Mouse (Mus musculus) embryonic facial prominence, embryonic 13.5 days (tissue): ENCODE results near the gene Pm20d2. TPM values are rescaled to one million over a fixed set of nuclear protein-coding genes. Genes with fewer than 3 reads are reported as not detected.

ENCODE experiments used
- ATAC-seq: fragments of 200-750 bp; cut with Nextera tagmentation; 2 replicates; pipeline ENCODE4 v1.8.0; 2017; ENCODE audit warnings: low read depth; ENCODE audit not compliant: insufficient number of reproducible peaks, insufficient read depth, low FRiP score, low TSS enrichment
- H3K27ac ChIP-seq: fragments of 300-500 bp; sonication (generic); 2 replicates; pipeline ENCODE4 v1.5.1; 2015; ENCODE audit warnings: moderate library complexity, mild to moderate bottlenecking, inconsistent platforms
- H3K27me3 ChIP-seq: fragments of 300-500 bp; sonication (generic); 2 replicates; pipeline ENCODE4 v1.6.1; 2015; ENCODE audit warnings: mild to moderate bottlenecking, inconsistent platforms
- H3K36me3 ChIP-seq: fragments of 300-500 bp; sonication (generic); 2 replicates; pipeline ENCODE4 v1.6.1; 2015; ENCODE audit warnings: mild to moderate bottlenecking, inconsistent platforms
- H3K4me1 ChIP-seq: fragments of 300-500 bp; sonication (generic); 2 replicates; pipeline ENCODE4 v1.6.1; 2015; ENCODE audit warnings: inconsistent platforms
- H3K4me2 ChIP-seq: fragments of 300-500 bp; sonication (generic); 2 replicates; pipeline ENCODE4 v1.6.1; 2015; ENCODE audit warnings: moderate library complexity, mild to moderate bottlenecking, inconsistent platforms
- H3K4me3 ChIP-seq: fragments of 300-500 bp; sonication (generic); 2 replicates; pipeline ENCODE4 v1.5.1; 2015; ENCODE audit warnings: mild to moderate bottlenecking, inconsistent platforms
- H3K9ac ChIP-seq: fragments of 300-500 bp; sonication (generic); 2 replicates; pipeline ENCODE4 v1.6.1; 2015; ENCODE audit warnings: mild to moderate bottlenecking, inconsistent platforms
- H3K9me3 ChIP-seq: fragments of 300-500 bp; sonication (generic); 2 replicates; pipeline ENCODE4 v1.6.1; 2016; ENCODE audit warnings: inconsistent platforms
- WGBS: fragments of 180-500 bp; shearing (Covaris S2); methylation state at CpG from one replicate; pipeline ENCODE4 v1.1.7; 2015; ENCODE audit warnings: mixed read lengths; 5-methylcytosine and 5-hydroxymethylcytosine counted together
- polyA plus RNA-seq: library from polyadenylated mRNA; unstranded; fragments of >200 nt; fragmentation: Nextera tagmentation; extraction: Ambion mirVana; gene quantifications from 2 replicates; pipeline ENCODE4 v1.2.1, GENCODE M21; 2015

Gene Pm20d2
- 1.5 and 2.4 TPM in 2 replicates for polyA plus RNA-seq

GRCm38 (mm10) chr4:33189735-33190036 lies at the start of gene Pm20d2:
Gene Pm20d2, minus strand, starts transcription at chr4:33189737.
- no peaks in the 10 kb centered on the region for H3K36me3 ChIP-seq
- no peaks in the 10 kb centered on the region for H3K27me3 ChIP-seq
- WGBS, result 13% methylated on average over 6 of the region's 6 CpGs
- peak within 1 kb of the TSS; percentile 68 for H3K4me3 ChIP-seq
- peak within 1 kb of the TSS; percentile 94 for H3K4me2 ChIP-seq
- peaks cover 8% of the 10 kb centered on the region for H3K4me1 ChIP-seq
- peak within 1 kb of the TSS; percentile 78 for H3K9ac ChIP-seq
- no peaks in the 10 kb centered on the region for H3K9me3 ChIP-seq
- ATAC-seq, result no peak
- H3K27ac ChIP-seq, result peak within 1 kb of the TSS; percentile 89

GRCm38 (mm10) chr4:33230881-33231280 lies 41.3 kb upstream of the Pm20d2 start:
- WGBS, result 89% methylated on average over 18 of the region's 18 CpGs
- H3K9ac ChIP-seq, result no peak overlapping the region
- H3K9me3 ChIP-seq, result no peaks in the 10 kb centered on the region
- H3K4me2 ChIP-seq, result no peak overlapping the region
- H3K36me3 ChIP-seq, result 0 out of 2 replicates have a peak, but pooled peaks cover 13% of the 10 kb centered on the region
- no peaks in the 10 kb centered on the region for H3K27me3 ChIP-seq
- H3K4me3 ChIP-seq, result no peak overlapping the region
- ATAC-seq, result no peak
- H3K27ac ChIP-seq, result no peak overlapping the region
- H3K4me1 ChIP-seq, result no peaks in the 10 kb centered on the region

GRCm38 (mm10) chr4:33229639-33230038 lies 40.1 kb upstream of the Pm20d2 start:
- ATAC-seq, result no peak
- H3K27me3 ChIP-seq, result no peaks in the 10 kb centered on the region
- H3K4me3 ChIP-seq, result no peak overlapping the region
- H3K36me3 ChIP-seq, result 0 out of 2 replicates have a peak, but pooled peaks cover 13% of the 10 kb centered on the region
- 80% methylated on average over 4 of the region's 4 CpGs for WGBS
- no peaks in the 10 kb centered on the region for H3K9me3 ChIP-seq
- no peak overlapping the region for H3K27ac ChIP-seq
- H3K4me1 ChIP-seq, result peaks cover 1% of the 10 kb centered on the region; the same call in 1 of the 2 replicates
- H3K4me2 ChIP-seq, result no peak overlapping the region
- no peak overlapping the region for H3K9ac ChIP-seq

GRCm38 (mm10) chr4:33227164-33227563 lies 37.6 kb upstream of the Pm20d2 start:
- no peak overlapping the region for H3K9ac ChIP-seq
- H3K4me2 ChIP-seq, result no peak overlapping the region
- no peak overlapping the region for H3K27ac ChIP-seq
- no peak overlapping the region for H3K4me3 ChIP-seq
- peaks cover 12% of the 10 kb centered on the region; the same call in 1 of the 2 replicates for H3K4me1 ChIP-seq
- H3K27me3 ChIP-seq, result no peaks in the 10 kb centered on the region
- ATAC-seq, result no peak
- H3K36me3 ChIP-seq, result 0 out of 2 replicates have a peak, but pooled peaks cover 13% of the 10 kb centered on the region
- no peaks in the 10 kb centered on the region for H3K9me3 ChIP-seq
- WGBS, result 82% methylated on average over 7 of the region's 7 CpGs

GRCm38 (mm10) chr4:33224003-33224675 lies 34.6 kb upstream of the Pm20d2 start:
- Histone ChIP-seq H3K4me2 (0 out of 2 replicates have a peak overlapping the region, but pooled peaks have one; percentile 1), H3K9ac (no peak overlapping the region), H3K4me3 (no peak overlapping the region), H3K27ac (peak overlapping the region; percentile 13; the same call in 1 of the 2 replicates), H3K27me3 (no peaks in the 10 kb centered on the region), H3K36me3 (0 out of 2 replicates have a peak, but pooled peaks cover 4% of the 10 kb centered on the region), H3K4me1 (peaks cover 17% of the 10 kb centered on the region), H3K9me3 (no peaks in the 10 kb centered on the region)
- WGBS, result 34% methylated on average over 7 of the region's 7 CpGs
- peak; percentile 26; the same call in 1 of the 2 replicates for ATAC-seq

GRCm38 (mm10) chr4:33221847-33222246 lies 32.3 kb upstream of the Pm20d2 start:
- Histone ChIP-seq H3K27me3 (no peaks in the 10 kb centered on the region), H3K4me2 (no peak overlapping the region), H3K27ac (no peak overlapping the region), H3K9ac (no peak overlapping the region), H3K36me3 (no peaks in the 10 kb centered on the region), H3K9me3 (no peaks in the 10 kb centered on the region), H3K4me1 (peaks cover 17% of the 10 kb centered on the region), H3K4me3 (no peak overlapping the region)
- 23% methylated on average over 1 of the region's 1 CpGs for WGBS
- ATAC-seq, result no peak

GRCm38 (mm10) chr4:33208881-33209841 lies 19.6 kb upstream of the Pm20d2 start, which contains the start of gene Srsf12:
Gene Srsf12, plus strand, starts transcription at chr4:33208991.
- peak; percentile 75 for ATAC-seq
- WGBS, result under 1% methylated on average over 61 of the region's 65 CpGs
- H3K4me3 ChIP-seq, result peak within 1 kb of the TSS; percentile 72

GRCm38 (mm10) chr4:33207551-33207950 lies 18.0 kb upstream of the Pm20d2 start:
- 65% methylated on average over 2 of the region's 2 CpGs for WGBS
- H3K4me3 ChIP-seq, result no peak overlapping the region
- 0 out of 2 replicates have a peak, but pooled peaks cover 4% of the 10 kb centered on the region for H3K9me3 ChIP-seq
- H3K27ac ChIP-seq, result no peak overlapping the region
- ATAC-seq, result no peak
- no peaks in the 10 kb centered on the region for H3K36me3 ChIP-seq
- H3K4me2 ChIP-seq, result no peak overlapping the region
- no peaks in the 10 kb centered on the region for H3K27me3 ChIP-seq
- H3K4me1 ChIP-seq, result peaks cover 14% of the 10 kb centered on the region
- no peak overlapping the region for H3K9ac ChIP-seq

More at GRCm38 (mm10) chr4:33208881-33209841, 19.6 kb upstream of the Pm20d2 start, which contains the start of gene Srsf12:
- no peaks in the 10 kb centered on the region for H3K36me3 ChIP-seq
- H3K27me3 ChIP-seq, result no peaks in the 10 kb centered on the region
- H3K4me2 ChIP-seq, result peak within 1 kb of the TSS; percentile 94
- peak within 1 kb of the TSS; percentile 75 for H3K27ac ChIP-seq
- H3K4me1 ChIP-seq, result peaks cover 14% of the 10 kb centered on the region
- 0 out of 2 replicates have a peak, but pooled peaks cover 4% of the 10 kb centered on the region for H3K9me3 ChIP-seq
- H3K9ac ChIP-seq, result peak within 1 kb of the TSS; percentile 89

GRCm38 (mm10) chr4:33204682-33205081 lies 15.1 kb upstream of the Pm20d2 start:
- no peak for ATAC-seq
- Histone ChIP-seq H3K9ac (no peak overlapping the region), H3K27ac (no peak overlapping the region), H3K4me1 (peaks cover 9% of the 10 kb centered on the region), H3K9me3 (no peaks in the 10 kb centered on the region), H3K27me3 (no peaks in the 10 kb centered on the region), H3K36me3 (no peaks in the 10 kb centered on the region), H3K4me3 (no peak overlapping the region), H3K4me2 (no peak overlapping the region)
- WGBS, result 4% methylated on average over 4 of the region's 4 CpGs

GRCm38 (mm10) chr4:33198117-33198516 lies 8.6 kb upstream of the Pm20d2 start:
- 11% methylated on average over 2 of the region's 2 CpGs for WGBS
- no peaks in the 10 kb centered on the region for H3K36me3 ChIP-seq
- no peak overlapping the region for H3K27ac ChIP-seq
- no peaks in the 10 kb centered on the region for H3K4me1 ChIP-seq
- no peaks in the 10 kb centered on the region for H3K9me3 ChIP-seq
- ATAC-seq, result no peak
- no peak overlapping the region for H3K4me3 ChIP-seq
- H3K9ac ChIP-seq, result no peak overlapping the region
- no peak overlapping the region for H3K4me2 ChIP-seq
- no peaks in the 10 kb centered on the region for H3K27me3 ChIP-seq
